Mouse (Mus musculus) limb, embryonic 10.5 days (tissue): ENCODE results near the gene Acvr1c. TPM values are rescaled to one million over a fixed set of nuclear protein-coding genes. Genes with fewer than 3 reads are reported as not detected.

Experiments used
- DNase-seq: peaks from one replicate; pipeline ENCODE4 v3.0.0-alpha.2; 2017; ENCODE audit warnings: low spot score
- H3K27ac ChIP-seq: fragments of 300-500 bp; sonication (generic); 2 replicates; pipeline ENCODE4 v1.5.1; 2016; ENCODE audit warnings: mild to moderate bottlenecking
- H3K27me3 ChIP-seq: fragments of 300-500 bp; sonication (generic); 2 replicates; pipeline ENCODE4 v1.6.1; 2016; ENCODE audit warnings: low read depth, mild to moderate bottlenecking; ENCODE audit not compliant: poor library complexity, severe bottlenecking
- H3K36me3 ChIP-seq: fragments of 300-500 bp; sonication (generic); 2 replicates; pipeline ENCODE4 v1.6.1; 2016; ENCODE audit warnings: mild to moderate bottlenecking, moderate library complexity
- H3K4me1 ChIP-seq: fragments of 300-500 bp; sonication (generic); 2 replicates; pipeline ENCODE4 v1.6.1; 2016
- H3K4me3 ChIP-seq: fragments of 300-500 bp; sonication (generic); 2 replicates; pipeline ENCODE4 v1.5.1; 2016; ENCODE audit warnings: mild to moderate bottlenecking, moderate library complexity
- H3K9me3 ChIP-seq: fragments of 300-500 bp; sonication (generic); replicated peaks from 2 replicates; pipeline ENCODE4 v1.6.1; 2016; ENCODE audit warnings: mild to moderate bottlenecking
- WGBS: fragments of 180-500 bp; shearing (Covaris S2); methylation state at CpG from one replicate; pipeline ENCODE4 v1.1.7; 2016; 5-methylcytosine and 5-hydroxymethylcytosine counted together
- polyA plus RNA-seq: library from polyadenylated mRNA; unstranded; fragments of >200 nt; fragmentation: Nextera tagmentation; extraction: Ambion mirVana; gene quantifications from 2 replicates; pipeline ENCODE4 v1.2.1, GENCODE M21; 2016

The Acvr1c gene
- polyA plus RNA-seq, 1 experiment from 2014 or later, result 0.30 TPM

DNA sequence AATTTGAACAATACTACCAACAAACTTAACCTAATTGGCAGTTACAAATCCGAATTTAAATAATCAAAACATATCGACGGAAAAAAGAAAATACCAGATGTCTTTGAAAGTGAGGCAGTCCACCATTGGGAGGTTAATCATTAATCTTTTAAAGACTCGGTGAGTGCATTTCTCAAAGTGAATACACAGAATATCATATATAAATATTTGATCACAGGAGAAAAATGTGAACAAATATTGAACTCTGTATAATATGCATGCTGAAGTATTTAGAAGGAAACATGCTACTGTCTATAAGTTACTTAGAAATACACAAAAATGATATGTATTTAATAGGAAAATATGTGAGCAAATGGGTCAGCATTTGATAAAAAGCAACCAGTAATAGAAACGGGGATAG is 21.0 kb downstream of the Acvr1c start:
- Histone ChIP-seq H3K27me3 (no peaks in the 10 kb centered on the region), H3K4me1 (no peaks in the 10 kb centered on the region), H3K27ac (no peak overlapping the region), H3K4me3 (no peak overlapping the region), H3K36me3 (no peaks in the 10 kb centered on the region), H3K9me3 (no peaks in the 10 kb centered on the region)
- 92% methylated on average over 5 of the region's 5 CpGs for WGBS
- no peak for DNase-seq

DNA sequence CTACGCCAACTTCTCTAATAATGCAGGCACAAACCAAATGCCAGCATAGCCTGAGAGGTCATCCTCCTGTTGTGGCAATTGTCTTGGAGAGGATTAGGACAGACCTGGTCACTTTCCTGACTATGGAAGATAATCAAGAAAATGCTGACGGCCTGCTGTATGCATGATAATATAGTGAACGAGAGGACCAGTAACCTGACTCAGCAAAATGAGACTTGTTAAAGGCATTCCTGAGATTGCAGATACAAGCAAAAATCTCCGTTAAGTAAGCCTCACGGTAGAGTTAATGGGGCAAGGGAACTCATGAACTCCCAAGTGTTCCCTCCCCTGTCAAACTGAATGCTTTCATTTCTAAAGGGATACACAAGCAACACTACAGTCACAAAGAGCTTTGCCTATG is 28.1 kb downstream of the Acvr1c start:
- no peak for DNase-seq
- Histone ChIP-seq H3K9me3 (no peaks in the 10 kb centered on the region), H3K4me1 (peaks cover under 1% of the 10 kb centered on the region; the same call in 1 of the 2 replicates), H3K4me3 (no peak overlapping the region), H3K27me3 (no peaks in the 10 kb centered on the region), H3K36me3 (no peaks in the 10 kb centered on the region), H3K27ac (no peak overlapping the region)
- 87% methylated on average over 5 of the region's 5 CpGs for WGBS

DNA sequence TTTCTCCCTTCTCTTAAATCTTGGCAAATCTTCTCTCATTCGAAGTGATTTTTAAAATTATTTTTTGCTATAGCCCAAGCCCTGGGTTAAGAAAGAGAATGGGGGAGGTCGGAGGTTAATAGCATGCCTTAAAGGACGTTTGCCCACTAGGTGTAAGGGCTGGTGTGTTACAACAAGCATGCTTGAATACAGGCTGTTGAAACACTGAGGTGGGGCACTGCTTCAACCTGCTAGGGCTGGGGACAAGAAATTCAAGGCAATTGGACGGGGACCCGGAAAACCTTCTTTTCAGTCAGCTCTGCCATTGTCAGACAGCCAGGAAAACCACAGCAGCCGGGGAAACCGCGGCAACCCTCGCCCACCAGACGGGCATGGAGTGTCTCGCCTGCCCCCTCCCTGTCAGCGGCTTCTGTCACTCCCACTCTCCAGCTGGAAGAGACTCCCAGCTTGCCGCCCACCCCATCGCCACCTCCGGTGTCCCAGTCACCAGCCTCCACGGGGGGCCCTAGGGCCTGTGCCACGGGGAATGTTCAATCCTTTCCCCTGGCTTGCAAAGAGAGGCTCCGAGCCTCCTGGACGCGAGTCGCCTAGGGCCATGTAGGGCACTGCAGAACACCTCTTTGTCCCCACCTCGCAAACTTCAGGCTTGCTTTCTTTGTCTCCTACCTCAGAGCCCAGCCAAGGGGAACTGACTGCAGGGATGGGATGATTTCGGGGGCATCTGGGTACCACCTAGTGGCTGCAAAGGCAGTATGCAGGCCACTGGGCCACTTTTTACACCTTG is 33.4 kb downstream of the Acvr1c start:
- H3K36me3 ChIP-seq, result no peaks in the 10 kb centered on the region
- H3K9me3 ChIP-seq, result no peaks in the 10 kb centered on the region
- 13% methylated on average over 23 of the region's 23 CpGs for WGBS
- H3K4me1 ChIP-seq, result peaks cover 7% of the 10 kb centered on the region
- peak overlapping the region; percentile 56 for H3K4me3 ChIP-seq
- H3K27ac ChIP-seq, result peak overlapping the region; percentile 91
- DNase-seq, result peak; percentile 64
- no peaks in the 10 kb centered on the region for H3K27me3 ChIP-seq

DNA sequence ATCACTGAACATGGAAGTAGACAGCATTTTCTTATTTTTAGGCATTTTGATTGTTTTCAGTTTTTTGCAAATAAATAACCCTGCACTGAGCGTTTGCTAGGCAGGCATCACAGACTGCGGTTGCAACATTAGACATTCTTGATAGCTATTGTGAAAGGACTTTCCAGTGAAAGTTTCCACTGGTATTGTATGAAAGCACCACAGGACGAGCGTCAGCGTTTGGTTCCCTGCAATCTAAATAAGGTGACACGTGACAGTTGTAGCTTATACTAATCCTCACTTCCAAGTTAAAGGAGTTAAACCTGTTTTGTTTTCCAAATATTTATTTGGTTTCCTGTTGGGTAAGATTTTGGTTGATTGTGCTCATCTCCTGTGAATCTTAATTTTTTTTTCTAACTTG is 34.4 kb downstream of the Acvr1c start:
- no peak overlapping the region for H3K4me3 ChIP-seq
- peaks cover 7% of the 10 kb centered on the region for H3K4me1 ChIP-seq
- no peak for DNase-seq
- WGBS, result 92% methylated on average over 6 of the region's 6 CpGs
- H3K27me3 ChIP-seq, result no peaks in the 10 kb centered on the region
- no peak overlapping the region for H3K27ac ChIP-seq
- no peaks in the 10 kb centered on the region for H3K9me3 ChIP-seq
- H3K36me3 ChIP-seq, result no peaks in the 10 kb centered on the region

DNA sequence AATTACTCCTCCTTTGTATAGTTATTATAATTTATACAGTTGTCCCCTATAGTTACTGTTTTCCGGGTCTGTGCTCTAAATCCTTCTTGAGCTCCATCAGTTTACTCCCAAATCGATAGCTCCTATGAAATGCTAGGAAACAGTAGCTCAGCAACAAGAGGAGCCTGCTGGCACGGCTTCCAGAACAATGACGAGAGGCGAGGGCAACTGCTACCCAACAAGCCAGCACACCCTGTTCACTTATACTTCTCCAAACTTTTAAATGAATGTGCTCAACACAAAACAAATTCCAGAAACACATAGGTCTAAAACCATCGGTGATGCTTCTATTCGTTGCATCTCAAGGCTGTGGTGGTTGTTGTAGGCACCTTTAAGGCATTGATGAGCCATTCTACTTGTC is 41.5 kb downstream of the Acvr1c start:
- Histone ChIP-seq H3K4me3 (no peak overlapping the region), H3K27ac (no peak overlapping the region), H3K9me3 (no peaks in the 10 kb centered on the region), H3K4me1 (no peaks in the 10 kb centered on the region), H3K27me3 (no peaks in the 10 kb centered on the region), H3K36me3 (no peaks in the 10 kb centered on the region)
- DNase-seq, result no peak
- 95% methylated on average over 7 of the region's 7 CpGs for WGBS

DNA sequence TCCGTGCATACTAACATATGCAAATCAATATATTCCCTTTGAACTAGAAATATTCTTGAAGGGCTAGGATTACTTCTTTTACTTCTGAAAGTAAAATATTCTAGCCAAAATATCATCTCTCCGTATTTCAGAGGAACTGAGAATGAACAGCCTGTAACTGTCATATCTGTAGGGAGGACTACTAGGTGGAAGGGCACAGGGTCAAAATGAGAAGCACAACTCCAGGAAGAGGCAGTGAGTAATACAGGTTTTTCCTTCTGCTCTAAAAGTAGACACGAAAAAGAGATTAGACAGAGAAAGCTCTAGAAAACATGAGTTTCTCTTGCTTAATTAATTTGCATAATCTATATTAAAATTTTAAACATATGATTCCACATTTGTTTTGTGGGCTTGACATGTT is 48.0 kb downstream of the Acvr1c start:
- H3K4me1 ChIP-seq, result no peaks in the 10 kb centered on the region
- no peak for DNase-seq
- no peaks in the 10 kb centered on the region for H3K27me3 ChIP-seq
- no peaks in the 10 kb centered on the region for H3K36me3 ChIP-seq
- WGBS, result 87% methylated on average over 3 of the region's 3 CpGs
- H3K9me3 ChIP-seq, result no peaks in the 10 kb centered on the region
- H3K27ac ChIP-seq, result no peak overlapping the region
- H3K4me3 ChIP-seq, result no peak overlapping the region

DNA sequence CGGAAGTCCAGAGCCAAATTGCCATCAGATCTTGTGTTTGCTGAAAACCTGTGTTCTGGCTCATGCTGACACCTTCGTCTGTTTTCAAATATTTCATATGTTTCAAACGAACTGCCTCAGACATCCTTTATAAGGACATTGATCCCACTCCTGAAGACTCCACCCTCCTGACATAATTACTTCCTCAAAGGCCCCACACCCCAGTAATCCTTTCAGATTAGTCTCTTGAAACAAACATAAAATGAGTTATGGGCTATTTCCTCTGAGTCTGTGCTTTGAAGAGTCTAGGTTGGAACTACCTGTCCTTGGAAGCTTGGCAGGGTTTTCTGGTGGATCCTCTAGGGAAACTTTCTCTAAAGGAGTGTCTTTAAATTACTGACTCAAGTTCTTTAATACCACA is 53.2 kb downstream of the Acvr1c start:
- Histone ChIP-seq H3K27me3 (no peaks in the 10 kb centered on the region), H3K36me3 (no peaks in the 10 kb centered on the region), H3K27ac (no peak overlapping the region), H3K9me3 (no peaks in the 10 kb centered on the region), H3K4me3 (no peak overlapping the region), H3K4me1 (no peaks in the 10 kb centered on the region)
- 79% methylated on average over 3 of the region's 3 CpGs for WGBS
- no peak for DNase-seq

DNA sequence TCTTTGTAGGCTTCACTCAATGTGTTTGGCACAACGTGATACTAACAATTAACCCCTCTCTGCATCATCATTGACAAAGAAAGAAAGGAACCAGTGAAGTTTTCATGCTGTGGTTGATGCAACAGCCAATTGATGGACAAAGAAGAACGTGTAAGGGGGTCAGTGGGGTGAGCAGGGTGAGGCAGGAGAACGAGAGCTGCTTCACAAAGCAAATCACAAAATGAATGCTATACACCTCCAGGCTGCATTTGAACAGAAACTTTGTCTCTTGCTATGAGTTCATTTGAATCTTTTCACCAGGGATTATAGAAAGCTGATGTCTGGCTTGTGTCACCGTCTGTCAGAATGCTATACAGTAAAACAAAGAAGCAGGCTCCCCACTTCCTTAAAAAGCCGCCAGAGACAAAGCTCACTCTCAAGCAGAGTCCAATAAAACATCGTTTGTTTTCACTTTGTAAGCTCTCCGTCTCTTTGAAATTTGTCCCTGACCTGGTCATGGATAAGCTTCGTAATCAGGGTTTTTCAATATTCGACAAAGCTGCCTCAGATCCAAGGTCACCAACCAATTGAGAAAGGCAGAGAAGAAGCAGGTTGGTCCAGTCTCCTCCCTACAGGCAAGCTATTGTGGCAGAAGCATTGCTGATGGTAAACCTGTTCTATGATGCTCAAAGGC is 67.8 kb downstream of the Acvr1c start:
- no peak overlapping the region for H3K27ac ChIP-seq
- DNase-seq, result no peak
- H3K9me3 ChIP-seq, result no peaks in the 10 kb centered on the region
- no peak overlapping the region for H3K4me3 ChIP-seq
- no peaks in the 10 kb centered on the region for H3K4me1 ChIP-seq
- no peaks in the 10 kb centered on the region for H3K36me3 ChIP-seq
- 68% methylated on average over 9 of the region's 9 CpGs for WGBS
- H3K27me3 ChIP-seq, result no peaks in the 10 kb centered on the region

DNA sequence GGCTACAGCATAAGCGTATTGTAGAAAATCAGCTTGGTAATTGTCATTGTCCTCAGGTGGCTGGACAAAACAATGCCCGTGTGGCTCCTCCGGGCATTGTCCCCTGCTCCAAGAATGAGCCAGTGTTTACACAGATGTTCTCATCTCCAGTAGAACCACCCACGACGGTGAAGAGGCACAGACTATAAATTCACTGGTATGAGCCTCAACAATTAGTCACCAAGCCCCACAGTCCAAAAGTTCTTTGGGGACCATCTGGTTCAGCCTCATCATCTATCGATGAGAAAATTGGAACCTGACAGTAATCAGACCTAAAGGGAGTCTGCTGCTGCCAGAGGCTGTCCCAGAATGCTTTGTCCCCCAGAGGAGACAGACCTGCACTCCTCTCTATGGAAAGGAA is 68.4 kb downstream of the Acvr1c start:
- Histone ChIP-seq H3K4me1 (no peaks in the 10 kb centered on the region), H3K36me3 (no peaks in the 10 kb centered on the region), H3K27ac (no peak overlapping the region), H3K27me3 (no peaks in the 10 kb centered on the region), H3K9me3 (no peaks in the 10 kb centered on the region), H3K4me3 (no peak overlapping the region)
- no peak for DNase-seq
- WGBS, result 83% methylated on average over 6 of the region's 6 CpGs

DNA sequence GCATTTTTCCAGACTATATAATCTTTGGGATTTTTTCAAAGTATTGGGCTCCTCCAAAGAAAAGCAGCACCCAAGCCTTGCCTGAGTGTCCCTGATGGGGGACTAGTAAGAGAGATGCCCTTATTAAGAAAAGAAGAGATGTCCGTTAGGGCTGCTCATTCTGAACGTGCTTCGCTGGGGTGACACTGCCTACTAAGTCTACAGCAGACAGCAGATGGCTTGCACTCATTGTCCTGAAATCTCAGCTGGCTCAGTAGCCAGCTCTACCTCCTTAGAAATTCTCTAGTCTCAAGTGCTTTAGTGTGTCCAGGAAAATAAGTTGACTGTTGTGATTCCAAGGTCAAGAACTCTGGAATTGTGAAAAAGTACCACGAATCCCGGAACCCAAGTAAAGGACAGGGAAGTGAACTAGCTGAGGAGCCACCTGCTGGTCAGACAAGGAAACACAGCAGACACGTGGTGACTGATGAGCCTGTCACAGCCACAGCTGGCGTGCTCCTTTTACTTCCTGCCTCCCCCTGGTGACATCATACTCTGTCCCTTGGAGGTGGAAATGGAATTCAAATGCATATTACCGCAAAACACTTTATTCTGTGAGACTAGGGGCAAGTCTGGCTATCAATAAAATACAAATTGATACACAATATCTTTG is 75.3 kb downstream of the Acvr1c start:
- Histone ChIP-seq H3K4me1 (no peaks in the 10 kb centered on the region), H3K36me3 (no peaks in the 10 kb centered on the region), H3K27me3 (no peaks in the 10 kb centered on the region), H3K4me3 (no peak overlapping the region), H3K27ac (no peak overlapping the region), H3K9me3 (no peaks in the 10 kb centered on the region)
- DNase-seq, result peak; percentile 65
- WGBS, result 63% methylated on average over 8 of the region's 8 CpGs

DNA sequence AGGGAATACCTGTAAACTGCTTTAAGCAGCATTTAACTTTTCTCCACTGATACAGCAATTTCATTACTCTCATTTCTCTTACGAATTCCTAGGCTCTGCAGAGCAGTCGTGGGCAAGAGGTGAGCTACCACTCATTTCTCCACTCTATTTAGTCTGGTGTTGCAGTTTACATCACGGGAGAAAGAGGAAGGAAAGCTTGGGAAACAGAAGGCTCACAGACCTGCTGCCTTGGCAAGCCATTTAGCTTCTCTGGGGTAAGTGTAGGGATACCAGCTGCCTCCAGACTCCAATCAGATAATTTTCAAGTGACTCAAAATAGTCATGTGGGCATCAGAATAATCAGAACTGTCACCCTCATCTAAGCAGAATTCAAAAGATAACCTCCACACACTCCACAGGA is 76.6 kb downstream of the Acvr1c start:
- no peak for DNase-seq
- H3K36me3 ChIP-seq, result no peaks in the 10 kb centered on the region
- no peak overlapping the region for H3K4me3 ChIP-seq
- H3K27me3 ChIP-seq, result no peaks in the 10 kb centered on the region
- H3K27ac ChIP-seq, result no peak overlapping the region
- WGBS, result 77% methylated on average over 3 of the region's 3 CpGs
- no peaks in the 10 kb centered on the region for H3K9me3 ChIP-seq
- H3K4me1 ChIP-seq, result no peaks in the 10 kb centered on the region

DNA sequence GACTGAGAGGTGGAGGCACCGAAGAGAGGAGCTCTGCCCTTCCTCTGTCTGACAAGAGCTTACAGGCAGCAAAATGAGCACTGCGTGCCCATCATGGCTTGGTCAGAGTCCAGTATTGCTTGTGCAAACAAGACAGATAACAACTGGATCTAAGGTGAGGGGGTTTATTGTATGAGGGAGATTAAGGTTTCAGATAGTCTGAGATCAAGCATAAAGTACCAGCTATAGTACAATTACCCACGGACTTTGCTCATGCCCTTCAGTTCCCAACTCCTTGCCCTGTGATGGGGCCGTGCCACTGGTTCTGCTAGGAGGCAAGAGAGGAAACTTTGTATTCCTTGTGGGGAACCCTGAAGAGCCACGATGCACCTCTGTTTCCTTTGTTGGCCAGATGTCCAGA is 78.5 kb downstream of the Acvr1c start:
- H3K36me3 ChIP-seq, result no peaks in the 10 kb centered on the region
- no peaks in the 10 kb centered on the region for H3K4me1 ChIP-seq
- no peaks in the 10 kb centered on the region for H3K27me3 ChIP-seq
- no peaks in the 10 kb centered on the region for H3K9me3 ChIP-seq
- no peak for DNase-seq
- H3K27ac ChIP-seq, result no peak overlapping the region
- 78% methylated on average over 5 of the region's 5 CpGs for WGBS
- H3K4me3 ChIP-seq, result no peak overlapping the region

DNA sequence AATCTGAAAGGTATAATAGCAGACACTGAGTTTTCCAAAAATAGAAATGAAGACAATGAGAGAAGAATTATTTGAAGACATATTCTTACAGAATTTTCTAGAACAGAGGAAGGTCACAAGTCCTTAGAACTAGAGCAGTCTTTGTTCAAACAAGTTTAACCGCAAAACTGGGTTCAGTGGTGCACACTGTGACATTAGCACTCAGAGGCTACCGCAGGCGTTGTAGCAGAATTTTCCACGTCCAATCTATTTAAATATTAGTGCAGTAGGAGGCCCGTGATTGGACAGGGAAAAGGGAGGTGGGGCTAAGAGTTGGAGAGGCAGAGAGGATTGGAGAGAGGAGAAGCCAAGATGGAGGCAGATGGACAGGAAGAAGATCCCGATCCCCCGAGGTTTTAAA is 81.2 kb downstream of the Acvr1c start:
- H3K4me3 ChIP-seq, result no peak overlapping the region
- 89% methylated on average over 7 of the region's 7 CpGs for WGBS
- H3K4me1 ChIP-seq, result no peaks in the 10 kb centered on the region
- H3K27ac ChIP-seq, result no peak overlapping the region
- no peak for DNase-seq
- H3K36me3 ChIP-seq, result no peaks in the 10 kb centered on the region
- no peaks in the 10 kb centered on the region for H3K9me3 ChIP-seq
- no peaks in the 10 kb centered on the region for H3K27me3 ChIP-seq
